Mouse (Mus musculus): ENCODE results near the gene Phlpp1.

Gene Phlpp1

GRCm38 (mm10) chr1:106171241-106172220, at the start of gene Phlpp1:
Gene Phlpp1 (plus strand): TSS chr1:106171752.
- DNase-seq (ENCODE audit: low spot score in 2 of 2), result peak; percentile 98 to 100

GRCm38 (mm10) chr1:106126601-106127000, 45.0 kb upstream of the Phlpp1 start:
- no peak for DNase-seq (ENCODE audit: low spot score in 2 of 2)

- no peak for DNase-seq (ENCODE audit: low spot score in 2 of 2)
These were observed 39.7 kb upstream of the Phlpp1 start for GRCm38 (mm10) chr1:106131697-106132349.

- DNase-seq (ENCODE audit: low spot score in 2 of 2), result no peak
These were observed 39.2 kb upstream of the Phlpp1 start for GRCm38 (mm10) chr1:106132350-106132700.

- DNase-seq (ENCODE audit: low spot score in 2 of 2), result no peak
These were observed 32.9 kb upstream of the Phlpp1 start for GRCm38 (mm10) chr1:106138691-106139090.

GRCm38 (mm10) chr1:106139137-106139536, 32.4 kb upstream of the Phlpp1 start:
- no peak for DNase-seq (ENCODE audit: low spot score in 2 of 2)

GRCm38 (mm10) chr1:106142010-106142409, 29.5 kb upstream of the Phlpp1 start:
- no peak for DNase-seq (ENCODE audit: low spot score in 2 of 2)

- DNase-seq (ENCODE audit: low spot score in 2 of 2), result no peak
These were observed 27.0 kb upstream of the Phlpp1 start for GRCm38 (mm10) chr1:106144534-106144933.

- DNase-seq (ENCODE audit: low spot score in 2 of 2), result no peak
These were observed 26.5 kb upstream of the Phlpp1 start for GRCm38 (mm10) chr1:106145055-106145454.

- no peak for DNase-seq (ENCODE audit: low spot score in 2 of 2)
These were observed 25.9 kb upstream of the Phlpp1 start for GRCm38 (mm10) chr1:106145565-106146190.

GRCm38 (mm10) chr1:106148386-106149380, 22.9 kb upstream of the Phlpp1 start:
- no peak for DNase-seq (ENCODE audit: low spot score in 2 of 2)

GRCm38 (mm10) chr1:106151846-106152245, 19.7 kb upstream of the Phlpp1 start:
- no peak for DNase-seq (ENCODE audit: low spot score in 2 of 2)

- DNase-seq (ENCODE audit: low spot score in 2 of 2), result no peak
These were observed 18.8 kb upstream of the Phlpp1 start for GRCm38 (mm10) chr1:106152742-106153141.

- no peak for DNase-seq (ENCODE audit: low spot score in 2 of 2)
These were observed 17.0 kb upstream of the Phlpp1 start for GRCm38 (mm10) chr1:106154590-106154989.

- DNase-seq (ENCODE audit: low spot score in 2 of 2), result no peak
These were observed 16.4 kb upstream of the Phlpp1 start for GRCm38 (mm10) chr1:106155087-106155567.

- DNase-seq (ENCODE audit: low spot score in 2 of 2), result no peak
These were observed 15.8 kb upstream of the Phlpp1 start for GRCm38 (mm10) chr1:106155702-106156101.

- no peak for DNase-seq (ENCODE audit: low spot score in 2 of 2)
These were observed 13.5 kb upstream of the Phlpp1 start for GRCm38 (mm10) chr1:106157961-106158515.

- no peak for DNase-seq (ENCODE audit: low spot score in 2 of 2)
These were observed 11.9 kb upstream of the Phlpp1 start for GRCm38 (mm10) chr1:106159667-106160066.

GRCm38 (mm10) chr1:106160916-106161315, 10.6 kb upstream of the Phlpp1 start:
- DNase-seq (ENCODE audit: low spot score in 2 of 2), result no peak

GRCm38 (mm10) chr1:106162581-106162980, 9.0 kb upstream of the Phlpp1 start:
- no peak for DNase-seq (ENCODE audit: low spot score in 2 of 2)

GRCm38 (mm10) chr1:106163401-106163800, 8.2 kb upstream of the Phlpp1 start:
- no peak for DNase-seq (ENCODE audit: low spot score in 2 of 2)

Measured in urinary bladder, adult 18-20 months (tissue).